Mouse (Mus musculus) hindbrain, embryonic 11.5 days (tissue): ENCODE measurements around the gene Trpm2. TPM values are rescaled to one million over a fixed set of nuclear protein-coding genes. Genes with fewer than 3 reads are reported as not detected.

Experiments used
- ATAC-seq: fragments of 200-750 bp; cut with Nextera tagmentation; 2 replicates; pipeline ENCODE4 v1.8.0; 2017; ENCODE audit warnings: mild to moderate bottlenecking, moderate TSS enrichment, moderate library complexity; ENCODE audit not compliant: low FRiP score
- DNase-seq: peaks from one replicate; pipeline ENCODE4 v3.0.0-alpha.2; 2015; ENCODE audit warnings: low spot score
- H3K27ac ChIP-seq: fragments of 300-500 bp; sonication (generic); 2 replicates; pipeline ENCODE4 v1.5.1; 2014; ENCODE audit warnings: mild to moderate bottlenecking, low read depth, low read length
- H3K27me3 ChIP-seq: fragments of 300-500 bp; sonication (generic); 2 replicates; pipeline ENCODE4 v1.6.1; 2014; ENCODE audit warnings: mild to moderate bottlenecking, low read length, moderate library complexity, mixed read lengths; ENCODE audit not compliant: control insufficient read depth, insufficient read depth
- H3K36me3 ChIP-seq: fragments of 300-500 bp; sonication (generic); 2 replicates; pipeline ENCODE4 v1.6.1; 2014; ENCODE audit warnings: mild to moderate bottlenecking, low read length, moderate library complexity, mixed read lengths; ENCODE audit not compliant: control insufficient read depth, insufficient read depth
- H3K4me1 ChIP-seq: fragments of 300-500 bp; sonication (generic); replicated peaks from 2 replicates; pipeline ENCODE4 v1.6.1; 2014; ENCODE audit warnings: low read length, mixed read lengths; ENCODE audit not compliant: control insufficient read depth, insufficient read depth
- H3K4me2 ChIP-seq: fragments of 300-500 bp; sonication (generic); replicated peaks from 2 replicates; pipeline ENCODE4 v1.6.1; 2014; ENCODE audit warnings: mild to moderate bottlenecking, low read depth, low read length
- H3K4me3 ChIP-seq: fragments of 300-500 bp; sonication (generic); 2 replicates; pipeline ENCODE4 v1.5.1; 2014; ENCODE audit warnings: low read depth, low read length
- H3K9ac ChIP-seq: fragments of 300-500 bp; sonication (generic); 2 replicates; pipeline ENCODE4 v1.6.1; 2014; ENCODE audit warnings: low read depth, low read length
- H3K9me3 ChIP-seq: fragments of 300-500 bp; sonication (generic); 2 replicates; pipeline ENCODE4 v1.6.1; 2016; ENCODE audit warnings: low read length; ENCODE audit not compliant: control insufficient read depth
- WGBS: fragments of 180-500 bp; shearing (Covaris S2); extraction: QIAGEN DNeasy Blood & Tissue Kit; methylation state at CpG from one replicate; pipeline ENCODE4 v1.1.7; 2014; 5-methylcytosine and 5-hydroxymethylcytosine counted together
- polyA plus RNA-seq: library from polyadenylated mRNA; unstranded; fragments of >200 nt; fragmentation: Nextera tagmentation; extraction: Ambion mirVana; gene quantifications from 2 replicates; pipeline ENCODE4 v1.2.1, GENCODE M21; 2014

The Trpm2 gene
- polyA plus RNA-seq, 1 experiment from 2014 or later: 1.4 TPM

DNA sequence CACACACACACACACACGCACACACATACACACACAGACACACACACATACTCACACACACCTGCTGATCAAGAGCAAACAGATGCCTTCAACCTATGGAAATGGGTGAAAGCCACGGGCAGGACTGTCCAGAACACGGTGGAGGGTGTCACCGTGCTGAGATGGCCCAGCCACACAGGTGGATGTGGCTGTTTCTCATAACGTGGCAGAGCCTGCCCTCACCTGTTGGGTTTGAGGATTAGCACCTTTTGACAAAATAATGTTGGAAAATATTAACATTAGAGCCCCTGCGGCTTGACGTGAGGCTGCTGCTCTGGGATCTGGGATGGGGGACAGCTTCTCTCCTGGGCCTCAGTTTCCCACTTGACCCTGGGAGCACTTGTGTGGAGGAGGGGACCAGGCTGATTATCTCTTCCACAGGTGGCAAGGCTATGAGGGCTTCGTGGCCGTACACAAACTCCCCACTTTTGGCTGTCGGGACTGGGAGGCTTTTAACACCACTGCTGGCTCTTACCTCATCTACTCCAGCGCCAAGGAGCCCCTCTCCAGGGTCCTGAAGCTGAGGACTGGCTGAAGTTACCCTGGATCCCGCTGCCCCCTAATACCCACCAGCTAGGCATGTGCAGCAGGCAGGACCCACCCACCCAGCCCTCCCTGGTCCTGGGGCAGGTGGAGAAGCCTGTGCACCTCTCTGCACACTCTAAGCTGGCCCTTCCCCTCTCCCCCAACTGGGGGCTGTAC is 84.2 kb downstream of the Trpm2 start:
- Histone ChIP-seq H3K27ac (no peak overlapping the region), H3K9ac (no peak overlapping the region), H3K36me3 (no peaks in the 10 kb centered on the region), H3K9me3 (no peaks in the 10 kb centered on the region), H3K4me3 (no peak overlapping the region), H3K4me2 (no peak overlapping the region), H3K4me1 (no peaks in the 10 kb centered on the region), H3K27me3 (no peaks in the 10 kb centered on the region)
- WGBS: 56% methylated on average over 12 of the region's 12 CpGs
- peak; percentile 21 for DNase-seq
- ATAC-seq: no peak

DNA sequence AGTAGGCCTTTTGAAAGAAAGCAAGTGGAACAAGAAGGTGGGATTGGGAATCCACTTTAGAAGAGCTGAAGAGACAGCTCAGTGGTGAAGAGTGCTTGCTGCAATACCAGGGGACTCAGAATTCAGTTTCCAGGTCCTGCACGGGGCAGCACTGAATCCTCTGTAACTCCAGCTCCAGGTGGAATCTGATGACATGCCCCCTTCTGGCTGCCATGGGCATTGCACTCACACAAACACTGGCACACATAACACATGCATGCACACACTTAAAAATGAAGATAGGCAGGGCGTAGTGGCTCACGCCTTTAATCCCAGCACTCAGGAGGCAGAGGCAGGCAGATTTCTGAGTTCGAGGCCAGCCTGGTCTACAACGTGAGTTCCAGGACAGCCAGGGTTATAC is 87.8 kb downstream of the Trpm2 start:
- Histone ChIP-seq H3K4me1 (no peaks in the 10 kb centered on the region), H3K27ac (no peak overlapping the region), H3K27me3 (no peaks in the 10 kb centered on the region), H3K4me3 (no peak overlapping the region), H3K9me3 (no peaks in the 10 kb centered on the region), H3K4me2 (no peak overlapping the region), H3K9ac (no peak overlapping the region), H3K36me3 (no peaks in the 10 kb centered on the region)
- 85% methylated on average over 5 of the region's 5 CpGs for WGBS
- ATAC-seq: no peak
- no peak for DNase-seq

DNA sequence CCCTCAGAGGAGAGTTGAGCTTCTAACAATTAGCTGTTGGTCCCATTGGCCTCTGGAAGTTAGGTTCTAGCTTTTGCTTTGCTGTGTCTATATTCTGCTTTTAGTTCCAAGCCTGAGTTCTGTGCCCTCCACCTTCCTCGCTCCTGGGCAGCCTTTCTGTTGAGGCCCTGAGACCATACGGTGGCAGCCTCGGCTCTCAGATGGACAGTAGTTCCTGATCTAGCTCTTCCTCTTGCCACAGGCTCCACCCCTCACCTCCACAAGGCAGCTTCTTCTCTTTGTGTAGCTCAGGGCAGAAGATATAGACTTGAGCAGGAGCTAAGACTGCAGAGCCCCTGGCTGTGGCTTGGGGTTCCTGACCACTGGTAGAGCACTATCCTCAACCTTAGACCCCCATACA is 90.1 kb downstream of the Trpm2 start:
- WGBS: 78% methylated on average over 3 of the region's 3 CpGs
- no peak for DNase-seq

DNA sequence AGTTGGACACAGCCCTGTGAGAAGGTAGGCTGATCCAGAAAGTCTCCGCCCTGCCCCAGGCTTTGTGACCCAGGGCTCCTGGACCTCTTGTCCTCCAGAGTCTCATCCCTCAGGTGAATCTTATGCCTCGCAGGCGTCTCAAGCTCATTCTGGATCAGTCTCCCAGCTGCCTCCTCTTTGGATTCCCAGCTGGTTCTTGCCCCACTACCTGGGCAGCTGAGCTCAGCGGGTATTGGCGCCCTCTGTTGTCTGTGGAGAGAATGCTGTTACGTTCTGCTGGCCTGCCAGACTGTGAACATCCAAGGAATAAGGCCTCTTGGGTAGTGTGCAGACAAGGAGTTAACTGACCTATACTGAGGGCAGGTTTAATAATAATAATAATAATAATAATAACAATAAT is 91.4 kb downstream of the Trpm2 start:
- no peak overlapping the region for H3K4me2 ChIP-seq
- H3K27me3 ChIP-seq: no peaks in the 10 kb centered on the region
- H3K27ac ChIP-seq: no peak overlapping the region
- no peak overlapping the region for H3K9ac ChIP-seq
- H3K4me1 ChIP-seq: no peaks in the 10 kb centered on the region
- H3K9me3 ChIP-seq: no peaks in the 10 kb centered on the region
- 58% methylated on average over 6 of the region's 6 CpGs for WGBS
- H3K4me3 ChIP-seq: no peak overlapping the region
- ATAC-seq (no peak), DNase-seq (no peak)
- H3K36me3 ChIP-seq: no peaks in the 10 kb centered on the region

More for the DNA sequence above, 90.1 kb downstream of the Trpm2 start:
- H3K27me3 ChIP-seq: no peaks in the 10 kb centered on the region
- no peak overlapping the region for H3K9ac ChIP-seq
- no peak overlapping the region for H3K27ac ChIP-seq
- no peak overlapping the region for H3K4me3 ChIP-seq
- no peaks in the 10 kb centered on the region for H3K4me1 ChIP-seq
- ATAC-seq: no peak
- H3K9me3 ChIP-seq: no peaks in the 10 kb centered on the region
- no peaks in the 10 kb centered on the region for H3K36me3 ChIP-seq
- no peak overlapping the region for H3K4me2 ChIP-seq

DNA sequence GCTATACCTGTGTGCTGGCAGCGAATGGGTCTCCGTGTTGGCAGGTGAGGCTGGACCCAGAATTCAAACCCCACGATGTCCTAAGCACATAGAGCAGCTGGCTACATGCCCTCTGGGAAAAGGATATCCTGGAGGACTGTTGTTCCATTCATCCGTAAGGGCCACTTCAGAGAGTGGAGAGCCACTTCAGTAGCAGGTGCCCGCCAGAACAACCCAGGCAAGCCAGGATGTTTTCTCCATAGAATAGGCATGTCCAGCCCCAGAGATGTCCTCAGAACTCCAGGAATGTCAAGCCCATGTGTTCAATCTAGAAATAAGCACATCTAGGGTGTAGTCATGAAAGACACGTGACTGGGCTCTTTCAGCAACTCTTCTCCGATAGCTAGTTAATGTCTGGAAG is 100.7 kb downstream of the Trpm2 start:
- H3K4me1 ChIP-seq: no peaks in the 10 kb centered on the region
- no peak overlapping the region for H3K9ac ChIP-seq
- DNase-seq (no peak), ATAC-seq (no peak)
- H3K9me3 ChIP-seq: no peaks in the 10 kb centered on the region
- H3K4me3 ChIP-seq: no peak overlapping the region
- 94% methylated on average over 7 of the region's 7 CpGs for WGBS
- no peak overlapping the region for H3K27ac ChIP-seq
- no peak overlapping the region for H3K4me2 ChIP-seq
- H3K27me3 ChIP-seq: no peaks in the 10 kb centered on the region
- no peaks in the 10 kb centered on the region for H3K36me3 ChIP-seq

DNA sequence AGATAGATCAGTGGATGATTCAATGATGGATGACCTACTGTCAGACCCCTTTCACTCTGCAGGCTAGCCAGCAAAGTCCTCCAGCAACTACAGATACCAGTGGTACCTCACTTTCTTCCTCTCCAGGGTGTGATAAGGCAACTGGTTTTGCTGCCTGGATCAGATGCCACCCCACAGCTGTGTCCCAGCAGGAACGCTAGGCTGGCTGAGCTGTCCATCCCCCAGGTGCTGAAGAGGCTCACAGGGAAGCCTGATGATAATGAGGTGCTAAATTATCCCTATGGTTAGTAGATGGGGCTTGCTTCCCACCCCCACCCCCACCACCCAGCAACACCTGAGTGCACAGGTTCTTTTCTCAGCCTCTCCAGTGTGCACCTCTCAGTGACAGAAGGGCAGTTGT is 102.8 kb downstream of the Trpm2 start:
- DNase-seq (no peak), ATAC-seq (no peak)
- WGBS: 38% methylated on average over 1 of the region's 1 CpGs
- Histone ChIP-seq H3K27me3 (no peaks in the 10 kb centered on the region), H3K27ac (no peak overlapping the region), H3K9me3 (no peaks in the 10 kb centered on the region), H3K9ac (no peak overlapping the region), H3K4me1 (no peaks in the 10 kb centered on the region), H3K4me3 (no peak overlapping the region), H3K4me2 (no peak overlapping the region), H3K36me3 (no peaks in the 10 kb centered on the region)

DNA sequence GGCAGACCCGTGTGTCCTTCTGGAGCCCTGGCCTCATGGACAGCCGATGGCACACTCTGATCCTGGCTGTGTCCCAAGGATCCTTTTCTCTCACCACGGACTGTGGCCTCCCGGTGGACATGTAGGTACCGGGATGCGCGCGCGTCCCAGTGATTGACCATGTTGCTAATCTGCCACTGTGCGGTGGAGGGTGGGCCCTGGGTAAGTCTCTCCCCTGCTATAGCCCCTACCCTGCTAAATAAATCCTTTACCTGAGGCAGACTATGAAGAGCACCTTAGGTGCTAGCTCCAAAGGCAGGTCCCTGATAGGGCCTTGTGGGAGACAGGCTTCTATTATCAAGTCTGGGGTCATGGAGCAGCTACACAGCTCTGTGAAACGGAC is 105.6 kb downstream of the Trpm2 start:
- no peak overlapping the region for H3K9ac ChIP-seq
- peak overlapping the region; percentile 19; the same call in 1 of the 2 replicates for H3K4me3 ChIP-seq
- no peak overlapping the region for H3K27ac ChIP-seq
- DNase-seq (peak; percentile 2), ATAC-seq (0 out of 2 replicates have a peak, but pooled peaks have one; percentile 40)
- no peaks in the 10 kb centered on the region for H3K9me3 ChIP-seq
- WGBS: 34% methylated on average over 11 of the region's 11 CpGs
- no peaks in the 10 kb centered on the region for H3K4me1 ChIP-seq
- H3K36me3 ChIP-seq: no peaks in the 10 kb centered on the region
- no peaks in the 10 kb centered on the region for H3K27me3 ChIP-seq
- peak overlapping the region; percentile 6 for H3K4me2 ChIP-seq

DNA sequence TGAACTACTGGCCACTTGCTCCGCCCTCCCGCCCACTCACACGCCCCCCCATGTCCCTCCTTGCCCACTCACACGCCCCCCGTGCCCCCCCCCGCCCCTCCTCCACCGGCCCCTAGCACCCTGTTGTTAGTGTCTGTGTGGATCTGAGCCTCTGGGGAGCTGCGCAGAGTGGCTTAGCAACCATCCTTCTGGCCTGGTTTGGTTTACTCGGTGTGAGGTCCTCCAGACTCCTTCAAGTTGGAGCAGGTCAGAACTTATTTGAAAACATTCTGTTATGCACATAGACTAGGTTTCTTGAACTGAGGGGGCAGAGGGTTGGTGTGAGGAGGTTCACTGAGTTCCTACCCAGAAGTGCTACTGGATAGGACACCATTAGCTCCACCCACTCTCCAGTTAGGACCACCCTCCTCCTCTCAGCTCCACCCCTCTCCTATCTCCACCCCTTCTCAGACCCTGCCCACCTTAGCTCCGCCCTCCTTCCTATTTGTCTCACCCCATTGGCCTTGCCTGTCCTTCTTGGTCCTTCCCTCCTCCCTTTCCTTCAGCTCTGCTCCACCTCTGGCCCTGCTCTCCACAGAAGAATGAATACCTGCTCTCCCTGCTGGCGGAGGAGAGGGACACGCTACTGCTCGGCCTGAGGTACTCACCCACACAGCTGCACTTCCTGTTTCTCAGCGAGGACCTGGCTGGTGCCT is 106.1 kb downstream of the Trpm2 start:
- ATAC-seq (peak; percentile 63), DNase-seq (peak; percentile 61)
- H3K4me2 ChIP-seq: peak overlapping the region; percentile 6
- H3K4me1 ChIP-seq: no peaks in the 10 kb centered on the region
- 37% methylated on average over 14 of the region's 14 CpGs for WGBS
- no peaks in the 10 kb centered on the region for H3K36me3 ChIP-seq
- no peak overlapping the region for H3K9ac ChIP-seq
- no peaks in the 10 kb centered on the region for H3K27me3 ChIP-seq
- H3K4me3 ChIP-seq: peak overlapping the region; percentile 19; the same call in 1 of the 2 replicates
- no peaks in the 10 kb centered on the region for H3K9me3 ChIP-seq
- H3K27ac ChIP-seq: no peak overlapping the region

DNA sequence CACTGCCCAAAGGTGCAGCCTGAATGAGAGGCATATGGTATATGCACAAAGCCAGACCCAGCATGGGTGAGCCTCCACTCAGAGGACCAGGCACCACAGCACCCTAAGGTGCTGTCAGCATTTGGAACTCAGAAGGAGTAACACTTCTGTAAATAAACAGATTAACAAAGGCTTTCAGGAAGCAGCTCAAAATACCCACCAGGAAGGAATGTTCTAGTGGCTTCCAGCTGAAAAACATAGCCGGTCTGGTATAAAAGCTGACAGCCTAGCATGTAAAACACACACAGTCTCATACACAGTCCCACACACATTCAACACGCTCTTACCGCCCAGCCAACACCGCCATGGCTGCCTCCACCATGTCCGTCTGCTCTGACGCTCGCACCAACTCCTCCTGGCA is 108.7 kb downstream of the Trpm2 start, which contains the start of gene Gm3285:
Gene Gm3285, plus strand, starts transcription at position 301 of the 400 bp plus-strand sequence.
- H3K27ac ChIP-seq: no peak within 1 kb of the TSS
- H3K36me3 ChIP-seq: no peaks in the 10 kb centered on the region
- H3K4me2 ChIP-seq: no peak within 1 kb of the TSS
- no peak for DNase-seq
- no peak within 1 kb of the TSS for H3K4me3 ChIP-seq
- no peaks in the 10 kb centered on the region for H3K27me3 ChIP-seq
- no peaks in the 10 kb centered on the region for H3K4me1 ChIP-seq
- H3K9me3 ChIP-seq: no peaks in the 10 kb centered on the region
- ATAC-seq: no peak
- 44% methylated on average over 7 of the region's 7 CpGs for WGBS
- H3K9ac ChIP-seq: no peak within 1 kb of the TSS
